Mouse (Mus musculus) limb, embryonic 14.5 days (tissue): ENCODE measurements at regions not wholly inside any gene's neighbourhood (a gene's known extent, or its start where the extent isn't known, plus 50 kb on each side); places are given as distances from the start of the nearest gene placed in this dataset.

ENCODE experiments used
- ATAC-seq: fragments of 200-750 bp; cut with Nextera tagmentation; 2 replicates; pipeline ENCODE4 v1.8.0; 2017; ENCODE audit warnings: low read depth, moderate number of reproducible peaks, moderate TSS enrichment; ENCODE audit not compliant: low FRiP score
- DNase-seq: peaks from one replicate; pipeline ENCODE4 v3.0.0-alpha.2; 2015; ENCODE audit warnings: low spot score
- H3K27ac ChIP-seq: fragments of 300-500 bp; sonication (generic); replicated peaks from 2 replicates; pipeline ENCODE4 v1.5.1; 2014; ENCODE audit warnings: low read depth, mild to moderate bottlenecking, low read length, moderate library complexity, mixed read lengths
- H3K27me3 ChIP-seq: fragments of 300-500 bp; sonication (generic); 2 replicates; pipeline ENCODE4 v1.6.1; 2014; ENCODE audit warnings: low read length, mixed read lengths; ENCODE audit not compliant: control insufficient read depth, insufficient read depth
- H3K36me3 ChIP-seq: fragments of 300-500 bp; sonication (generic); 2 replicates; pipeline ENCODE4 v1.6.1; 2014; ENCODE audit warnings: mild to moderate bottlenecking, low read length, moderate library complexity, mixed read lengths; ENCODE audit not compliant: control insufficient read depth, insufficient read depth
- H3K4me1 ChIP-seq: fragments of 300-500 bp; sonication (generic); 2 replicates; pipeline ENCODE4 v1.6.1; 2014; ENCODE audit warnings: antibody characterized with exemption, low read length, mixed read lengths; ENCODE audit not compliant: control insufficient read depth, insufficient read depth
- H3K4me2 ChIP-seq: fragments of 300-500 bp; sonication (generic); replicated peaks from 2 replicates; pipeline ENCODE4 v1.6.1; 2014; ENCODE audit warnings: low read depth, mild to moderate bottlenecking, low read length, moderate library complexity; ENCODE audit not compliant: severe bottlenecking
- H3K4me3 ChIP-seq: fragments of 300-500 bp; sonication (generic); replicated peaks from 2 replicates; pipeline ENCODE4 v1.5.1; 2014; ENCODE audit warnings: low read length
- H3K9ac ChIP-seq: fragments of 300-500 bp; sonication (generic); 2 replicates; pipeline ENCODE4 v1.6.1; 2014; ENCODE audit warnings: mild to moderate bottlenecking, low read depth, low read length, moderate library complexity; ENCODE audit not compliant: severe bottlenecking
- H3K9me3 ChIP-seq: fragments of 300-500 bp; sonication (generic); 2 replicates; pipeline ENCODE4 v1.6.1; 2016; ENCODE audit warnings: low read length; ENCODE audit not compliant: control insufficient read depth
- POLR2A ChIP-seq: fragments of 200-500 bp; IDR thresholded peaks from 2 replicates; pipeline ENCODE4 v1.8.0; 2012; ENCODE audit warnings: inconsistent platforms, mild to moderate bottlenecking, moderate library complexity, borderline replicate concordance; ENCODE audit not compliant: insufficient read depth, insufficient read length; ENCODE audit errors: extremely low read depth
- WGBS: fragments of 180-500 bp; shearing (Covaris S2); extraction: QIAGEN DNeasy Blood & Tissue Kit; methylation state at CpG from one replicate; pipeline ENCODE4 v1.1.7; 2014; 5-methylcytosine and 5-hydroxymethylcytosine counted together

DNA sequence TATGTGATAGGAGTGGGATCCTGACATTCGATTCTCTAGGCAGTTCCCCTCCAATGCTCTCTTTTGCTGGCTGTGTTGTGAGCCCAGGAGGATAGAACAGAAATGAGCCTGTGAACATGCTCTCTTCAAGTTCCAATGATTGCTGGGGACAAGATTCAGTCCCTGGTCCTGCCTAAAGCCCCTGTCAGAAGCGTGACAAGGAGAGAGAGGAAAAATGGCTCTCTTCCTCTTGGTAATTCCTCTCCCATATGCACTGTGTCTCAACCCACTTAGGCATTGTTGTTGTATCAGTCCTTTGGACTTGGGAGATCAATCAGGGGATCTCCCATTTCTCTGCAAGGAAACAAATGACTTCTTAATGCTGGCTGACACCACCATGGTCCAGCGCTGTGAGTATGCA is 168.9 kb upstream of the Sox2 start:
- H3K4me2 ChIP-seq, result no peak overlapping the region
- no peak for TF ChIP-seq POLR2A

DNA sequence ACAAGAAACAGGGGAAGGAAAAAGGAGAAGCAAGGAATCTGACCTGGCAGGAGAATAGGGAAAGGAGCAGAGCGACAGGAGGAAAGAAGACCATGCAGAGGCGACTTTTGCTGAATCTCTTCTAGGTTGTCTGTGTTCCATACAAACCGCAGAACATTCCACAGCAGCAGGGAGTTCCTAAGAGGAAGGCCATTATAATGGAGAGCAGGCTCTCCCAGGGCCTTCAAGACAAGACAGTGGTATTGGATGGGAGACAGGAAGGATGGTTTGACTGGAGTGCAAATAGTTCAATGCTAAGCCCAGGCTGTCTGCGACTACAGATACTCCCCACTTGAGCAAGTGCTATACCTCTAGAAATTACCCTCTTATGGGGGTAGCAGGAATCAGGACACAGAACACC is 176.1 kb upstream of the Sox2 start:
- Histone ChIP-seq H3K4me3 (no peak overlapping the region), H3K9me3 (no peaks in the 10 kb centered on the region), H3K9ac (no peak overlapping the region), H3K27ac (no peak overlapping the region), H3K36me3 (no peaks in the 10 kb centered on the region), H3K27me3 (no peaks in the 10 kb centered on the region), H3K4me2 (no peak overlapping the region), H3K4me1 (no peaks in the 10 kb centered on the region)
- WGBS, result 60% methylated on average over 4 of the region's 4 CpGs
- ATAC-seq (no peak), DNase-seq (no peak)
- TF ChIP-seq POLR2A, result no peak

More for the DNA sequence above, 168.9 kb upstream of the Sox2 start:
- DNase-seq, result no peak
- Histone ChIP-seq H3K4me1 (no peaks in the 10 kb centered on the region), H3K36me3 (no peaks in the 10 kb centered on the region), H3K9ac (no peak overlapping the region), H3K4me3 (no peak overlapping the region), H3K27me3 (no peaks in the 10 kb centered on the region), H3K27ac (no peak overlapping the region), H3K9me3 (no peaks in the 10 kb centered on the region)
- WGBS, result 77% methylated on average over 3 of the region's 3 CpGs
- no peak for ATAC-seq

DNA sequence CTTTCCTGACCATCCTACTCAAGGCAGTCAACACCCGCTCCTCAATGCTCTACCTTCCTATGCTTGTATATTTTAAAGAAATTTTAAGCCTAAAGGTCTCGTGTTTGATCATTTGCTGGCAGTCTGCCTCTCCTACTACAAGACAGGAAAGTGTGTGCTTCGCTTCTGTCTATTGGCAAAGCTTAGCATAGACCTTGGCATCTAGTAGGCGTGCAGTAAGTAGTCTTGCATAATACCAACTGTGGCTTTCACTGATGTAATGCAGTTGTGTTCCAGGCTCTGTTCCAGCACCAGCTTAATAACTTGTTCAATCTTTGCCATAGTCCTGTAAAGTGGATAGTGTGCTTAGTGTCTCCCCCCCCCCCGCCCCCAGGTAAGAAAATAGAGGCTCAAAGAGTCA is 179.5 kb upstream of the Sox2 start:
- Histone ChIP-seq H3K27ac (no peak overlapping the region), H3K4me1 (no peaks in the 10 kb centered on the region), H3K4me3 (no peak overlapping the region), H3K4me2 (no peak overlapping the region), H3K9me3 (no peaks in the 10 kb centered on the region), H3K27me3 (no peaks in the 10 kb centered on the region), H3K36me3 (no peaks in the 10 kb centered on the region), H3K9ac (no peak overlapping the region)
- WGBS, result 73% methylated on average over 5 of the region's 5 CpGs
- ATAC-seq (no peak), DNase-seq (no peak)
- TF ChIP-seq POLR2A, result no peak

DNA sequence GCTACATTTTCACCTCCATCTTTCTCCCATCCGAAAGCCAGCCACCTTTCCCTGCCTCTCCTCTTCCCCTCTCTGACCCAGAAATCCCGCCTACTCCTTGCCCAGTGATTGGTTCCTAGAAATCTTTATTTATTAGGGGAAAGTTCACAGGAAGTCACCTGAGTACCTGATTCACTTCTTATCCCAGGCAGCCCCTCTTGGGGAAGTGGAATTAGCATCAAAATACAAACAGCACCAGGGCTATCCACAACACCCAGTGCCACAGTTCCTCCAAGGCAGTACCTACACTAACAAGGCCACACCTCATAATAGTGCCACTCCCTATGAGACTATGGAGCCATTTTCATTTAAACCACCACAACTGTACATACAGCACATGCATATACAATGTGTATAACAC is 180.3 kb upstream of the Sox2 start:
- DNase-seq (no peak), ATAC-seq (no peak)
- TF ChIP-seq POLR2A, result no peak
- WGBS, result 80% methylated on average over 2 of the region's 2 CpGs
- Histone ChIP-seq H3K36me3 (no peaks in the 10 kb centered on the region), H3K27ac (no peak overlapping the region), H3K9me3 (no peaks in the 10 kb centered on the region), H3K4me2 (no peak overlapping the region), H3K9ac (no peak overlapping the region), H3K4me1 (no peaks in the 10 kb centered on the region), H3K4me3 (no peak overlapping the region), H3K27me3 (no peaks in the 10 kb centered on the region)

DNA sequence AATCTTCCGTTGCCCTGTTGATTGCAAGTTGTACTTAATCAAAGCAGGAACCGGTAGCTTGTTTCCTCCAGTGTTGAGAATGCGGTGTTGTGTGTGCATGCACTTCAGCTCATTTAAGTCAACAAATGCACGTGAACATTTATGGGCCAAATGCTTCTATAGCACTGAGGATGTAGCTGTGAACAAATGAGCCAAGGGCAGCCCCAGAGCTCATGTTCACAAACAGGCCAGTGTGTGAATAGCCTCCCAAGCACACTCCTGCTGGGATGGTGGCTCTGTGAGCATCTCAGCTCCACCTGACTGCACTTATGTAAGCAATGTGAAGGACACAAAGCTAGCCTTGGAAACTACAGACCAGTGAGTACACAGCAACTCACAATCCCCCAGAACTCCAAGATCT is 183.9 kb upstream of the Sox2 start:
- no peak overlapping the region for H3K27ac ChIP-seq
- no peak for TF ChIP-seq POLR2A
- H3K27me3 ChIP-seq, result no peaks in the 10 kb centered on the region
- H3K9me3 ChIP-seq, result no peaks in the 10 kb centered on the region
- H3K4me3 ChIP-seq, result no peak overlapping the region
- no peaks in the 10 kb centered on the region for H3K4me1 ChIP-seq
- no peak overlapping the region for H3K4me2 ChIP-seq
- WGBS, result 54% methylated on average over 4 of the region's 4 CpGs
- DNase-seq (no peak), ATAC-seq (no peak)
- no peak overlapping the region for H3K9ac ChIP-seq
- no peaks in the 10 kb centered on the region for H3K36me3 ChIP-seq
